Mouse (Mus musculus) kidney, adult 2 months (tissue): ENCODE results near the gene Tln1. TPM values are rescaled to one million over a fixed set of nuclear protein-coding genes. Genes with fewer than 3 reads are reported as not detected.
"Not testable (repeated sequence)": the region's sequence is repeated elsewhere in the genome, so short reads cannot be mapped to it uniquely, and the experiment has no call there.

Experiments used
- DNase-seq: peaks from one replicate; pipeline ENCODE4 v3.0.0; 2021
- H3K27ac ChIP-seq: fragments of 200-500 bp; 2 replicates; pipeline ENCODE4 v1.5.1; 2012; ENCODE audit warnings: low read depth, low read length, control low read depth, inconsistent platforms; ENCODE audit not compliant: insufficient read depth
- H3K27me3 ChIP-seq: fragments of 200-500 bp; replicated peaks from 2 replicates; pipeline ENCODE4 v1.6.1; 2012; ENCODE audit warnings: mild to moderate bottlenecking, moderate library complexity, low read length, inconsistent platforms; ENCODE audit not compliant: control insufficient read depth, insufficient read depth
- H3K36me3 ChIP-seq: fragments of 200-500 bp; 2 replicates; pipeline ENCODE4 v1.6.1; 2012; ENCODE audit warnings: mild to moderate bottlenecking, moderate library complexity, low read length, inconsistent platforms; ENCODE audit not compliant: control insufficient read depth, insufficient read depth
- H3K4me1 ChIP-seq: fragments of 200-500 bp; 2 replicates; pipeline ENCODE4 v1.6.1; 2011; ENCODE audit warnings: low read length; ENCODE audit not compliant: control insufficient read depth, insufficient read depth
- H3K4me3 ChIP-seq: fragments of 200-500 bp; 2 replicates; pipeline ENCODE4 v1.5.1; 2011; ENCODE audit warnings: mild to moderate bottlenecking, low read depth, low read length, control low read depth; ENCODE audit not compliant: insufficient read depth
- CTCF ChIP-seq: fragments of 200-500 bp; conservative IDR thresholded peaks from 2 replicates; pipeline ENCODE4 v1.5.1; 2011; ENCODE audit warnings: low read depth, mild to moderate bottlenecking, control low read depth, low read length, moderate library complexity, mixed read lengths; ENCODE audit not compliant: insufficient read depth, insufficient read length
- POLR2A ChIP-seq: fragments of 200-500 bp; IDR thresholded peaks from one replicate; pipeline ENCODE4 v1.6.1; 2011; ENCODE audit warnings: low read depth, low read length, control low read depth
- WGBS: fragments of 180-500 bp; shearing (Covaris S2); methylation state at CpG from one replicate; pipeline ENCODE4 v1.1.7; 2018; 5-methylcytosine and 5-hydroxymethylcytosine counted together
- polyA plus RNA-seq: library from polyadenylated mRNA; depleted of rRNA; stranded (reverse); fragments of >200 nt; gene quantifications from 2 replicates; pipeline ENCODE4 v1.2.3, GENCODE M21; 2012; rRNA removed

Gene Tln1
- polyA plus RNA-seq, result 92.1 and 106 TPM in 2 replicates

- Histone ChIP-seq H3K4me1 (peaks cover 34% of the 10 kb centered on the region), H3K4me3 (peak within 1 kb of the TSS; percentile 90), H3K27me3 (no peaks in the 10 kb centered on the region), H3K36me3 (no peaks in the 10 kb centered on the region; the same call in 1 of the 2 replicates), H3K27ac (peak within 1 kb of the TSS; percentile 97)
- TF ChIP-seq POLR2A, result peak; percentile 40
- TF ChIP-seq CTCF, result no peak
- under 1% methylated on average over 62 of the region's 62 CpGs for WGBS
- DNase-seq, result peak; percentile 99
Measured at GRCm38 (mm10) chr4:43561997-43562768, at the start of gene Tln1, which contains the start of gene Creb3. Gene Tln1 (minus strand): TSS chr4:43562691. Gene Creb3 (plus strand): TSS chr4:43562332.

GRCm38 (mm10) chr4:43604751-43605685 is 42.5 kb upstream of the Tln1 start:
- WGBS, result 67% methylated on average over 9 of the region's 9 CpGs
- Histone ChIP-seq H3K4me1 (no peaks in the 10 kb centered on the region), H3K36me3 (no peaks in the 10 kb centered on the region), H3K27ac (no peak overlapping the region), H3K27me3 (no peaks in the 10 kb centered on the region), H3K4me3 (no peak overlapping the region)
- TF ChIP-seq POLR2A (no peak), CTCF (no peak)
- DNase-seq, result no peak

- Histone ChIP-seq H3K4me1 (no peaks in the 10 kb centered on the region), H3K36me3 (no peaks in the 10 kb centered on the region), H3K27me3 (no peaks in the 10 kb centered on the region), H3K4me3 (no peak overlapping the region), H3K27ac (no peak overlapping the region)
- TF ChIP-seq CTCF (no peak), POLR2A (no peak)
- no peak for DNase-seq
- 73% methylated on average over 3 of the region's 3 CpGs for WGBS
Measured at GRCm38 (mm10) chr4:43604099-43604498, 41.6 kb upstream of the Tln1 start.

- Histone ChIP-seq H3K27me3 (no peaks in the 10 kb centered on the region), H3K36me3 (no peaks in the 10 kb centered on the region), H3K4me1 (no peaks in the 10 kb centered on the region), H3K4me3 (no peak overlapping the region), H3K27ac (no peak overlapping the region)
- 85% methylated on average over 9 of the region's 9 CpGs for WGBS
- TF ChIP-seq POLR2A, result no peak
- no peak for TF ChIP-seq CTCF
- DNase-seq, result no peak
Measured at GRCm38 (mm10) chr4:43600195-43600934, 37.9 kb upstream of the Tln1 start.

GRCm38 (mm10) chr4:43598650-43599380 is 36.3 kb upstream of the Tln1 start:
- no peak overlapping the region for H3K27ac ChIP-seq
- WGBS, result 87% methylated on average over 7 of the region's 7 CpGs
- TF ChIP-seq CTCF (no peak), POLR2A (no peak)
- DNase-seq, result no peak
- H3K27me3 ChIP-seq, result no peaks in the 10 kb centered on the region
- H3K4me3 ChIP-seq, result no peak overlapping the region
- no peaks in the 10 kb centered on the region for H3K36me3 ChIP-seq
- no peaks in the 10 kb centered on the region for H3K4me1 ChIP-seq

GRCm38 (mm10) chr4:43598200-43598599 is 35.7 kb upstream of the Tln1 start:
- no peak overlapping the region for H3K27ac ChIP-seq
- no peak overlapping the region for H3K4me3 ChIP-seq
- H3K36me3 ChIP-seq, result no peaks in the 10 kb centered on the region
- no peak for TF ChIP-seq CTCF
- no peak for TF ChIP-seq POLR2A
- H3K4me1 ChIP-seq, result no peaks in the 10 kb centered on the region
- 79% methylated on average over 4 of the region's 4 CpGs for WGBS
- no peak for DNase-seq
- H3K27me3 ChIP-seq, result no peaks in the 10 kb centered on the region

GRCm38 (mm10) chr4:43596597-43596996 is 34.1 kb upstream of the Tln1 start:
- not testable (repeated sequence) for H3K27ac ChIP-seq, H3K4me1 ChIP-seq, H3K4me3 ChIP-seq, H3K36me3 ChIP-seq, DNase-seq, H3K27me3 ChIP-seq
- WGBS, result 80% methylated on average over 2 of the region's 2 CpGs
